Mouse (Mus musculus) common myeloid progenitor, adult 5-6 weeks (primary cell): ENCODE results near the gene Zc3h12d. TPM values are rescaled to one million over a fixed set of nuclear protein-coding genes. Genes with fewer than 3 reads are reported as not detected.
"Not testable (repeated sequence)": the region's sequence is repeated elsewhere in the genome, so short reads cannot be mapped to it uniquely, and the experiment has no call there.

Experiments used
- ATAC-seq: replicated peaks from 2 replicates; pipeline ENCODE4 v1.8.0; 2016; ENCODE audit warnings: low read depth, mild to moderate bottlenecking, moderate TSS enrichment, inconsistent platforms; ENCODE audit not compliant: poor library complexity, severe bottlenecking
- total RNA-seq: library from RNA; stranded (forward); fragments of 200-1000, 187-1606 nt; gene quantifications from 2 replicates; pipeline ENCODE4 v1.2.3, GENCODE M21; 2017

Gene Zc3h12d
- total RNA-seq, 1 experiment from 2014 or later: 0.64 TPM

DNA sequence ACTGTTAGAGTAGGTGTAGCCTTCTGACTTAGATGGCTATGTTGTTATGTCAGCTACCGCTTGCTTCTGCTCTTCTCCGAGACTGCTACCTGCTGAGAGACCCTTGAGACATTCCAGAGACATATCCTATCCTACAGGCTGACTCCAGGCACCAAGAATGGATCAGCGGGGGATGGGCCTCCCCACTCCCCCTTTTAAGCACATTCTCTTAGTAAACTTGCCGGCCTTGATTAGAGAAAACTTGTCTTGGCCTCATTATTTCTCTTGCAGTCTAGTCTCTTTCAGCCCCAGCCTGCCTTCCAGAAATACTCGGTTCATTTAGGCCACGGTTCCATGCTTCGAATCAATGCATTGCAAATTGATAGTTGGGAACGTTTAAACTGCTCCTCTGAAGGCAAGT is 37.5 kb downstream of the Zc3h12d start:
- no peak for ATAC-seq

DNA sequence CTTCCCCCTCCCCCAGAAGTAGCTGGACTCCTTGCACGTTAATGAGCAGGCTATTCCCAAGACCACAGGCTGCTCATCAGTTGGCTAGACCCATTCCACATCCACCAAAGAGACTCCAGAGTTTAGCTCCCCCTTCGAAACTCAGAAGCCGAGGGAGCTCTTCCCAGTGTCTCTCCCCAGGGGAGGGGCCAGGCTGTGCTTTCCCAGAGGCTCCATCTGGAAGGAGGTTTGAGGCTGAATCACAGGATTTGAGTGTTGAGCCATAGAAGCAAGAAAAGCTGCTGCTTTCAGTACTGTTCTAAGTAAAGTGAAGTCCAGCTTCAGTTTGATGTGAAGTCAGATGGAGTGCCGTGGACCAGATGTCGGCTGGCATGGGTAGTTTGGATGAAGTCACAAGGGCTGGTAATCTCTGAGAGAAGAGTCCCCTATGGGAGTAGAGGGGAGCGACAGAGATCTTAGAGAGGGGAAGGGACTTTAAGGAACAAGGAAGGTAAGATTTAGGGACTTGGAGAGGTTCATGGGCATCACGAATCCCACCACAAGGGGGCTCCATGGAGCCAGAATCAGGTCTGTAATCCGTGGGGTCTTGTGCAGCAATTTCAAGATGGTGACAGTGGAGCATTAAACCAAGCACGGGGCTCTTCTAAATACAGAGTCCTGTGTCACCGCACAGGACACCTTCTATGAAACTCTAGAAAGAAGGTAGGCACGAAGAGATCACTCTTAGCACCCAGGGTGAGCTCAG is 38.5 kb downstream of the Zc3h12d start:
- peak; percentile 66; the same call in 1 of the 2 replicates for ATAC-seq

DNA sequence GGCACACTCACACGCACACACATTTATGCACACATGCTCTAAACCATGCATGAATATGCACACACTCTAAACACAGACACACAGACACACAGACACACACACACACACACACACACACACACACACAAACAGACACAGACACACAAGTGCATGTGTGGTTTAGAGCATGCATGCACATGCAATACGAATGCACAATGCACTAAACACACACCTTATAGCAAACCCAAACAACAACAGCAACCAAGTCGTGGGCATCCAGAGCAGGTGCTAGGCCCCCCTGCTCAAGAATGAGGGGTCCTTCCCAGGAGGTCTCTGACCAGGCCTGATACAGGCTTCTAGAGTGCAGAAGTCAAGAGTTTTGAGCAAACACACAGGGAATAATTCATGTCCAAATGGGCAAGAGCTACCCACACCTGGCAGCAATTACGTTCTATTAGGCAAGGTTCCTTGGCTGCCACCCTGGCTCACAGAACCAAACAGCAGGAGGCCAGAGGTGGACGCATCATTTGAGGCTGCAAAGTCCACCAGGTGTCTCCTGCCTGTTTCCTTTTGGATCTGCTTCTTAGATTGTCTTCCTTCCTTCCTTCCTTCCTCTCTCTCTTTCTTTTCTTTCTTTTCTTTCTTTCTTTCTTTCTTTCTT is 39.2 kb downstream of the Zc3h12d start:
- no peak for ATAC-seq

DNA sequence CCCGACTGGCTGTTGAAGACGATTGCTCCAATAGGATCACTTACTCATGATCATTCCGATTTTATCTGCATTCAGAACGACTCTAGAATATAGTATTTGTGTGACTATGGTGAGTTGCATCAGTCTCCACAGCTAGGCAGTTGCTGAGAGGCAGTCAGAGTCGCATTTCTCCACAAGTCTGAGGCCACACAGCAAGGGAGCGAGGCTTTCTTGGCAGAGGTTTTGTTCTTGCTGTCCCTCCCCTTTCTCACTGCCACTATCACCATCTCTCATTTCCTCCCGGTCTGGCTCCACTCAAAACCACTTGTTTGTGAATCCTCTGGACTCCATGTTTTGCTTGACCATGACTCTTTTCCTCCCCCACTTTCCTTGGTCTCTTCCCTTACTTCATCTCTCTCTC is 41.9 kb downstream of the Zc3h12d start:
- ATAC-seq: no peak

DNA sequence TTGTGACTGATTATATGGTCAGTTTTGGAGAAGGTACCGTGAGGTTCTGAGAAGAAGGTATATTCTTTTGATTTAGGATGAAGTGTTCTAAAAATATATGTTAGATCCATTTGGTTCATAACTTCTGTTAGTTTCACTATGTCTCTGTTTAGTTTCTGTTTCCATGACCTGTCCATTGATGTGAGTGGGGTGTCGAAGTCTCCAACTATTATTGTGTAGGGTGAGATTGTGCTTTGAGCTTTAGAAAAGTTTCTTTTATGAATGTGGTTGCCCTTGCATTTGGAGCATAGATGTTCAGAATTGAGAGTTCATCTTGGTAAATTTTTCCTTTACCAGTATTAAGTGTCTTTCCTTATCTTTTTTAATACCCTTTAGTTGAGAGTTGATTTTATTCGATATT is 48.0 kb downstream of the Zc3h12d start:
- ATAC-seq: not testable (repeated sequence)

DNA sequence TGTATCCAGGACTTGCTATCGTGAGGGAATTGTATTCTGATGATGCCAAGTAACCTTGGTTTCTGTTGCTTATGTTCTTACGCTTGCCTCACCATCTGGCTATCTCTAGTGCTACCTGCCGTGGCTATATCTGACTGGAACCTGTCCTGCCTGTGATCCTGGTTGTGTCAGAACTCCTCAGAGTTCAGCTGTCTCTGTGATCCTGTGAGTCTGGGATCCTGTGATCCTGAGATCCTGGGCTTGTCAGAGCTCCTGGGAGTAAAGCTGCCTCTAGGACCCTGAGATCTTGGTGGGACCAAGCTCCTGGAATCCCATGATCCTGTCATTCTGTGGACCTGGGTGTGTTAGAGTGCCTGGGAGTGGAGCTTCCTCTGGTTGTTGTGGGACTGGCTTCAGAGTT is 49.7 kb downstream of the Zc3h12d start:
- no peak for ATAC-seq

DNA sequence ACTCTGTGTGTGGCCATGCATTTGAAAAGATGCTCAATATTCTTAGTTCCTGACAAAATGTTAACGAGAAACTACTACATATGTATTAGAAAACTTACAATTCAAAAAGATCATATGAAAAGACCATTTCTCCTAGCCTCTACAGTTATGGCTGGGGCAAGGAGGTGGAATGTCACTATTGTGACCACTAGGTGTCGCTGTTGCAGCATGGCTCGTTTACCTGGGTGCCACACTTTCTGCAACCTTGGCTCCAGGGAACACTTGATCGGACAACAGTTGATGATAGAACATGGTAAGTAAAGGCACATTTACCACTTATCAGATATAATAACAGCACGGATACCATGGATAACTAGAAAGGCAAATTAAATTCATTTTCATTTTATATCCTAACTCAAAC is 51.3 kb downstream of the Zc3h12d start:
- peak; percentile 88 for ATAC-seq

DNA sequence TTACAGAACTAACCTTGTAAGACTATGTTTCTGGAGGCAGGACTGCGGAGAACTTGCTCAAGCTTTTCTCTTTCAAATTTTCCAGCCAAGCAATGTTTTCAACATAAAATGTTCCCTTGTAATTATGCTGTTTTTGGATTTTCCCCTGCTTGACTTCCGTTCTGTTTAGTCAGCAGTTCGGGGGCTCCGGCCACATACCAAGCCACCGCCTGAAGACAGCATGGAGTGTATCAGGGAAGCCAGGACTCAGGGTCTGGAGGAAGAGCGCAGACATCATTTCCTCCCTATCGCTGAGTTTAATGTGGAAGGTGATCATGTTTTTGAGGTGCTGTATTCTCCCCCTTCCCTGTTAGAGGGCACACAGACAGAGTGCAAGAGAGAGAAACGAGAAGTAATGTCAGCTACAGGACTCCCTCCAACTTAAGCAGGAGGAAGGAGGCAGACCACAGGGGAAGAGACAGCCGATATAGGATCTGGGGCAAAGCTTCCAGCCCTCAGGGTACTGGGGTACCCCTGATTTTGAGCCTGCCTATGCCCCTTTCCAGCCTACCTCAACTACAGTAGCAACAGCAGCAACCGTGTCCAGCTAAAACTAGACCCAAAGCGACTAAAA is 56.1 kb downstream of the Zc3h12d start:
- peak; percentile 88 for ATAC-seq

DNA sequence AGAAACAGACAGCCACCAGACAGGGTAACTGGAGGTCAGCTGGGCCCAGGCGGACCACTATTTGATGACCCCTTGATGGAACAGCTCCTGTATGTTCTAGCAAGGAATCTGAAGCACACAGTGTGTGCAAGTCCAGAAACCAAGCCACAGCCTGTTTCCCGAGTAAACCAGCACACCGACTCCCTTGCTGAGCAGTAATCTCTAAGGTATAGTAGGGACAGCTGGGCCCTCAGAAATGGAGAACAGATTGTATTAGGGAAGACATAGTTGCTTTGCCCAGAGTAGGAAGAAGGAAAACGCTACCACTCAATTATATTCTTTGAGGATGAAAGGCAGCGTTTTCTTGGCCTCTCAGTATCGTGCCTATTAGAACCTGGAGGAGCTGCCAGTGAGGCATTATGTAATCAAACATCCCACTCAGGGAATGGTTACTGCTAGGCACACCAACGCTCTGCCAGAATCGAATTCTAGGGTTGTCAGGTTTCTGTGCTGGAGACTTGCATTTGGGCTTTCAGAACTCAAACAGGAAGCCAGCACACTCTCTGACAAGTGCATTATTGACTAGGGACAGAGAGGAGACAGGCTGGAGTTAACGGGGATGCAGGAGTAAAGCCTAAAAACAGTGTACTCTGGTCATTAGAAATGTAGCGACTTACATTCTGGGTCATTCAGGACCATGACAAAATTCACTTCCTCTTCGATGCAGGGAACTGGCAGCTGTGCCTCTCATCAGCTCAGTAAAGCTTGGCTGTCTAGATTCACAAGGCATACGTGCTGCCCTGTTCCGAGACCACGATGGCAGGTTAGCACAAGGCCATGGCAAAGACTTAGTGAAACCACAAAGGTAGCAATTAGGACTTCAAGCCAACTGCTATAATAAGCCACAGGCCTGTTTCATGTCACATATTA is 68.7 kb downstream of the Zc3h12d start:
- no peak for ATAC-seq

DNA sequence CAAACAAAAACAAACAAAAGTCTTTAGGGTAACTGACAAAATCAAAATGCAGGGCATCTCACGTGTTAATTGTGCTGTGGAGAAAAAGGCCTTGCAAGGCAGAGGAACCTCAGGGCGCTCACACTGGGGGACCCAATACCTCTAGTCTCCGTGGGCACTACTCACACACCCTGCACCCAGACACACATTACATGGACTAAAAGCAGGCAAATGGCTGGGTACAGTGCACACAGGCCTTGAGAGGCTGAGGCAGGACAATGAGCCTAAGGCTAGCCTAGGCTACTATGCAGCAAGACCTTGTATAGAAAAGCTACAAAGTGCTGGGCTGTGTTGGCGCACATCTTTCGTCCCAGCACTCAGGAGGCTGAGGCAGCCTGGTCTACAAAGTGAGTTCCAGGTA is 71.9 kb downstream of the Zc3h12d start:
- ATAC-seq: no peak

DNA sequence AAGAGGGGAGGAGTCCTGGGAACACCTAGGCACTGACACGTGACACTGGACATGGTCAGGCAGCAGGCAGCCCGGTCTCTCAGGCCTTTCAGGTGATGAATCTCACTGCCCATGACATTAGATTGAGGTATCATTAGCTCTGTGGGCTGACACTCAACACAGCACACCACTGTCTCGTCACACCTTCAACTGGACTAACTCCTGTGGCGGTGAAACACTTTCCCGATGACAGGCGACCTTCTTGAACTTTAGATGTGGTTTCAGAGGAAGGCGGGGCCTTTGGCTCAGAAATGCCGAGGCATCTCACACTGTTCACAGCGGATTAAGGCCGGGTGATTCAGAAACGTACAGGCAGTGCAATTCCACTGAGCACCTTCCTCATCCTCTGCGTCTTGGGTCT is 74.9 kb downstream of the Zc3h12d start:
- ATAC-seq: no peak

DNA sequence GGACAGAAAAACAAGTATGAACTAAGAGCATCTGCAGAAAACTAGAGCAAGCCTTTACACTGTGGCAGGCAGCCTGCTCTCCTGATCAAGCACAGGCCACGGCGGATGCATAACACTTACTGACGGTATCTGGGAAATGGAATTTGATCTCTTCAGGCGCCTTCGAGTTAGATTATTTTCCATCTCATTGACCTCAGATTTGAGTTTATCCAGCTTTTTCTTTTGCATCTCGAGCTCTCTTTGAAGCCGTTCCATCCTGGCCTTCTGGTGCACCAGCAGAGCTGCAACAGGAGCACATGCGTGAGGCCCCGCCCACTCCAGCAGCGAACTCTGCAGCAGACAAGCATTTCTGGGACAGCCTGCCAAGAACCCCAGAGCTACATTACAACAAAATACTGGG is 79.0 kb downstream of the Zc3h12d start:
- no peak for ATAC-seq

Other genes starting within 250 kb of the Zc3h12d start
- gene Lrp11, start 242.7 kb upstream of the Zc3h12d start, total RNA-seq: 0.53 and 1.5 TPM in 2 replicates
- 29.5 and 38.1 TPM in 2 replicates for gene Nup43, start 165.0 kb upstream of the Zc3h12d start, total RNA-seq
- 72.8 and 75.1 TPM in 2 replicates for gene Pcmt1, start 151.3 kb upstream of the Zc3h12d start, total RNA-seq
- gene Lats1, start 151.3 kb upstream of the Zc3h12d start, total RNA-seq: 17.5 and 19.8 TPM in 2 replicates
- 57.2 and 80.5 TPM in 2 replicates for gene Katna1, start 106.5 kb upstream of the Zc3h12d start, total RNA-seq
- 51.2 and 67.1 TPM in 2 replicates for gene Ginm1, start 39.6 kb upstream of the Zc3h12d start, total RNA-seq
- gene Ppil4, start 39.6 kb upstream of the Zc3h12d start, total RNA-seq: 91.6 and 100 TPM in 2 replicates
- 89.2 and 103 TPM in 2 replicates for gene Tab2, start 123.8 kb downstream of the Zc3h12d start, total RNA-seq